Mouse (Mus musculus) ES-Bruce4 (cell line): Measurements from ENCODE around the gene Kmt2a.

Source experiments
- CTCF ChIP-seq: IDR thresholded peaks from one replicate; pipeline ENCODE4 v1.8.1; 2011; ENCODE audit warnings: low read depth, low read length
- EP300 ChIP-seq: IDR thresholded peaks from 2 replicates; pipeline ENCODE4 v1.6.1; 2011; ENCODE audit warnings: low read depth, low read length; ENCODE audit not compliant: insufficient read depth
- POLR2A ChIP-seq: IDR thresholded peaks from one replicate; pipeline ENCODE4 v1.8.1; 2011; ENCODE audit warnings: low read length; ENCODE audit not compliant: insufficient read depth

GRCm38 (mm10) chr9:44857405-44857992 is 23.6 kb downstream of the Kmt2a start:
- TF ChIP-seq POLR2A (no peak), CTCF (no peak), EP300 (no peak)
